Mouse (Mus musculus) C2C12 (cell line): ENCODE data around the gene Ncbp1. TPM values are rescaled to one million over a fixed set of nuclear protein-coding genes. Genes with fewer than 3 reads are reported as not detected.

Experiments used
- H3K27me3 ChIP-seq: one replicate; pipeline ENCODE4 v1.6.1; 2011; ENCODE audit not compliant: control insufficient read depth, insufficient read depth, insufficient read length
- H3K36me3 ChIP-seq: one replicate; pipeline ENCODE4 v1.6.1; 2011; ENCODE audit not compliant: control insufficient read depth, insufficient read depth
- H3K4me3 ChIP-seq: one replicate; pipeline ENCODE4 v1.5.1; 2011; ENCODE audit warnings: mild to moderate bottlenecking, control low read depth; ENCODE audit not compliant: poor library complexity, insufficient read depth, severe bottlenecking
- H3K79me2 ChIP-seq: one replicate; pipeline ENCODE4 v1.6.1; 2011; ENCODE audit not compliant: control insufficient read depth, insufficient read depth
- H3K79me3 ChIP-seq: one replicate; pipeline ENCODE4 v1.6.1; 2011; ENCODE audit warnings: low read depth, control low read depth
- H3ac ChIP-seq: one replicate; pipeline ENCODE3; 2011; ENCODE audit warnings: low read depth; ENCODE audit not compliant: control insufficient read depth, insufficient read length
- CEBPB ChIP-seq: IDR thresholded peaks from one replicate; pipeline ENCODE4 v1.6.1; 2011; ENCODE audit warnings: low read depth, mild to moderate bottlenecking, control low read depth, moderate library complexity
- CTCF ChIP-seq: IDR thresholded peaks from one replicate; pipeline ENCODE4 v1.5.1; 2011; ENCODE audit not compliant: control insufficient read depth, insufficient read depth, insufficient read length
- FOSL1 ChIP-seq: IDR thresholded peaks from one replicate; pipeline ENCODE4 v1.8.0; 2011; ENCODE audit warnings: mild to moderate bottlenecking, low read length; ENCODE audit not compliant: poor library complexity, insufficient read depth, severe bottlenecking
- MAX ChIP-seq: IDR thresholded peaks from one replicate; pipeline ENCODE4 v1.6.1; 2011; ENCODE audit warnings: mild to moderate bottlenecking, control low read depth
- MYOD1 ChIP-seq: IDR thresholded peaks from one replicate; pipeline ENCODE4 v1.6.1; 2011; ENCODE audit warnings: low read depth; ENCODE audit not compliant: control insufficient read depth, insufficient read length
- MYOG ChIP-seq: IDR thresholded peaks from one replicate; pipeline ENCODE4 v1.6.1; 2011; ENCODE audit not compliant: control insufficient read depth, insufficient read length; ENCODE audit errors: extremely low read depth
- USF1 ChIP-seq: IDR thresholded peaks from one replicate; pipeline ENCODE4 v1.6.1; 2011; ENCODE audit warnings: low read depth, mild to moderate bottlenecking, control low read depth, moderate library complexity
- polyA plus RNA-seq: library from polyadenylated mRNA; unstranded; fragments of >200 nt; fragmentation: generic; extraction: Trizol; gene quantifications from one replicate; pipeline ENCODE4 v1.2.1, GENCODE M21; 2012; ENCODE audit warnings: missing spikeins

Ncbp1 gene
- polyA plus RNA-seq, 1 experiment = 73.4 TPM

GRCm38 (mm10) chr4:46110084-46110483 is 28.3 kb upstream of the Ncbp1 start:
- H3K79me2 ChIP-seq = no peaks in the 10 kb centered on the region
- no peak overlapping the region for H3ac ChIP-seq
- H3K27me3 ChIP-seq = no peaks in the 10 kb centered on the region
- H3K36me3 ChIP-seq = peaks cover 11% of the 10 kb centered on the region
- no peak overlapping the region for H3K4me3 ChIP-seq
- no peaks in the 10 kb centered on the region for H3K79me3 ChIP-seq
- TF ChIP-seq FOSL1 = no peak
- no peak for TF ChIP-seq MYOG
- TF ChIP-seq MYOD1 = no peak
- TF ChIP-seq CTCF = no peak

DNA sequence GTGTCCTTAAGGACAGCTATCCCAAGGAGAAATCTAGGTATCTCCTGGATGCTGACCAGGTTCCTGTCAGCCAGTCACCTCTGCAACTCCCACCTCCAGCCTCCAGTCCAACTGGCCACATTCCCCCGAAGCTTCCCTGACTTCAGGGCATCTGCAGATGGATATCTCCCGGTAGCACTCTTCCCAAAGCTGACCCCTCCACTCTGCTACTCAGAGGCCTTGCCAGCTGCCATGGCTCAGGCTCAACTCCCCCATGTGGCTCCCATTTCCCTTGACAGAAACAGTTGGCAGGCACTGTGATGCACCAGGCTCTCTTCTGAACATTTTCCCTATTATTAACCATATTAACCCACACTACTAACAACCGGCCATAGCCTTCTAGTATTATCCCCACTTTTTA is 27.1 kb upstream of the Ncbp1 start:
- H3ac ChIP-seq = no peak overlapping the region
- H3K79me3 ChIP-seq = no peaks in the 10 kb centered on the region
- H3K79me2 ChIP-seq = no peaks in the 10 kb centered on the region
- peaks cover 23% of the 10 kb centered on the region for H3K36me3 ChIP-seq
- TF ChIP-seq FOSL1 (no peak), USF1 (no peak), MYOG (no peak), MYOD1 (no peak), CEBPB (no peak), MAX (no peak), CTCF (no peak)
- H3K27me3 ChIP-seq = no peaks in the 10 kb centered on the region
- H3K4me3 ChIP-seq = no peak overlapping the region

DNA sequence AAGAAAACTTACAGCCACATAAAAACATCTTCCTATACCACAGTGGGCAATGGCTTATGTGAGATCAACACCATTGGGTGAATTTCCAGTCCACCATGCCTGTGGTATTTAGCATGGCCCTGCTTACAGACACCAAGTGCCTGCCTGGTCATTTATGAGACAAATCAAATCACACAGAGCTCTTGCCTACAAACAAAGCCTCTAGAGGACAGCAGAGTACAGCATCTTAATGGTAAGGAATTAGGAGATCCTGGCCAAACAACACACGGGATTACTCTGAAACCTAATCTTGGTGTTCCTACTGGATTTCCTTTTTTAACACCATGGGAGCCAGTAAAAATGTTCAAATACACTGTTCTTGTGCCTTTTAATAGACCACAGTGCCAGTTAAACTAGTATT is 23.1 kb upstream of the Ncbp1 start:
- Histone ChIP-seq H3K79me2 (no peaks in the 10 kb centered on the region), H3K79me3 (no peaks in the 10 kb centered on the region), H3ac (no peak overlapping the region), H3K27me3 (no peaks in the 10 kb centered on the region), H3K4me3 (no peak overlapping the region), H3K36me3 (peaks cover 63% of the 10 kb centered on the region)
- TF ChIP-seq MYOD1 (no peak), CTCF (no peak), MYOG (no peak), MAX (no peak), CEBPB (no peak)

- no peaks in the 10 kb centered on the region for H3K79me2 ChIP-seq
- TF ChIP-seq CTCF (no peak), MAX (no peak), FOSL1 (no peak), CEBPB (no peak), MYOD1 (no peak), MYOG (no peak), USF1 (no peak)
- no peak overlapping the region for H3K4me3 ChIP-seq
- no peaks in the 10 kb centered on the region for H3K79me3 ChIP-seq
- no peaks in the 10 kb centered on the region for H3K27me3 ChIP-seq
- no peak overlapping the region for H3ac ChIP-seq
- H3K36me3 ChIP-seq = peaks cover 73% of the 10 kb centered on the region
These were observed 21.8 kb upstream of the Ncbp1 start for GRCm38 (mm10) chr4:46116544-46117175.

GRCm38 (mm10) chr4:46117536-46117935 is 20.9 kb upstream of the Ncbp1 start:
- H3ac ChIP-seq = no peak overlapping the region
- H3K79me2 ChIP-seq = no peaks in the 10 kb centered on the region
- H3K79me3 ChIP-seq = no peaks in the 10 kb centered on the region
- no peaks in the 10 kb centered on the region for H3K27me3 ChIP-seq
- no peak overlapping the region for H3K4me3 ChIP-seq
- peaks cover 81% of the 10 kb centered on the region for H3K36me3 ChIP-seq
- TF ChIP-seq MYOD1 = no peak
- no peak for TF ChIP-seq CEBPB
- TF ChIP-seq CTCF = no peak
- no peak for TF ChIP-seq MYOG
- no peak for TF ChIP-seq FOSL1
- no peak for TF ChIP-seq USF1
- TF ChIP-seq MAX = no peak

DNA sequence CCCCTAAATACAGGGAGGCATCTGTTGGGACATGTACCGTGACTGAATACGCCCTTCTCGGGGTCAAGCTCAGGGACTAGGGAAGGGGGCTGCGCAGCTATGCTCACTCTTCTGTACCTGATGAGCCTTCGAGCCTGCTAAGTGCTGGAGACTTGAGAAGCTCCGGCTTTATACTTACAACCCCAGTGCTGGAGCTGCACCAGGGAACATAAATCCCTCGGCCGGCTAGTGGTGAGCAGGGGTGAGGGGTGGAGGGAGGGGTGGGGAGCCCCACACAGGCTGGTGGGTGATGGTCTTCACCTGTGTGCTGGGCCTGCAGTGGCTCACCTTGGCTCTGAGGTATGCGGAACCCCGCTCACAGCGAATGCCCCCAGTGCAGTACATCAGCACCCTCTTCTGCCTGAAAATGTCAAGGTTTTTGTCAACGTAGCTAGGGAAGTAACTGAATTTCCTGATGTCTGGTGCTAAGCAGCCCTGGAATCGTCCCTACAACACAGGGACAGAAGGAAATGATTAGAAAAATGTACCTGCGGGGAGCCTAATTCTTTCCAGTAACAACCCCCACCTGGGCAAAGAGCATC is 18.8 kb upstream of the Ncbp1 start:
- TF ChIP-seq MAX (no peak), USF1 (no peak), FOSL1 (no peak), MYOG (no peak), MYOD1 (no peak), CEBPB (no peak), CTCF (no peak)
- H3ac ChIP-seq = no peak overlapping the region
- no peaks in the 10 kb centered on the region for H3K79me3 ChIP-seq
- H3K79me2 ChIP-seq = no peaks in the 10 kb centered on the region
- H3K36me3 ChIP-seq = peaks cover 93% of the 10 kb centered on the region
- no peaks in the 10 kb centered on the region for H3K27me3 ChIP-seq
- H3K4me3 ChIP-seq = no peak overlapping the region
